Mouse (Mus musculus) lung, postnatal 0 days (tissue): Measurements from ENCODE around the gene Elavl4.

Experiments
- CTCF ChIP-seq: IDR thresholded peaks from 2 replicates; pipeline ENCODE4 v1.5.1; 2016; ENCODE audit warnings: antibody characterized with exemption, mild to moderate bottlenecking
- EP300 ChIP-seq: IDR thresholded peaks from 2 replicates; pipeline ENCODE4 v1.6.1; 2016; ENCODE audit warnings: antibody characterized with exemption, mild to moderate bottlenecking, control low read depth

GRCm38 (mm10) chr4:110199897-110200296 lies 151.8 kb downstream of the Elavl4 start:
- TF ChIP-seq CTCF, result no peak
- no peak for TF ChIP-seq EP300
